19 mouse cellular contexts compared by ENCODE assay signal in genomic region chr4:107553774-107554173, GRCm38 (mm10).
DNase-seq lines count a peak whose midpoint lies in the region; ATAC-seq and TF ChIP-seq lines count a peak whose summit lies in the region.
"Had no signal": no experiment of that assay in that cellular context is flagged by ENCODE, and none has a peak within 500 bp of the region (broad histone marks: within the 10 kb centered on the region; RNA-seq: fewer than 3 reads in every experiment).

No protein-coding gene starts in this region.

- TF ChIP-seq EP300 in CH12.LX (IDR thresholded peaks at IDR 0.05; ENCODE audit: low read length) = peak; percentile 50

- TF ChIP-seq POLR2A in CH12.LX (IDR thresholded peaks at IDR 0.05; ENCODE audit: low read depth, low read length) = no peak
- TF ChIP-seq POLR2A in cerebellum, adult 2 months (IDR thresholded peaks at IDR 0.05; ENCODE audit: borderline replicate concordance, insufficient read depth, low read length) = no peak

- peak; percentile 31; the same call in 1 of the 2 replicates for ATAC-seq in megakaryocyte progenitor cell, adult 5-6 weeks (replicated peaks; ENCODE audit: poor library complexity)
- ATAC-seq: forebrain, postnatal 0 days; lung, postnatal 0 days had no signal

- H3K9me3 ChIP-seq in CH12.LX (replicated peaks; ENCODE audit: low read length) = no peaks in the 10 kb centered on the region
- H3K9me3 ChIP-seq: heart, embryonic 15.5 days; hindbrain, embryonic 12.5 days; limb, embryonic 13.5 days; liver, embryonic 15.5 days; midbrain, embryonic 10.5 days had no signal

- dilution Hi-C loops in CH12.LX (cut with MboI; ENCODE audit: extremely low pct_ligation_motif_present, extremely low pct_unique_long_range_greater_than_20kb, low sequenced_read_pairs) = no loop called here

- no peak for TF ChIP-seq CTCF in CH12.LX (conservative IDR thresholded peaks at IDR 0.05 in 1 of 2, IDR thresholded peaks at IDR 0.05 in 1 of 2; ENCODE audit: low read depth in 2 of 2, low read length in 2 of 2)
- TF ChIP-seq CTCF in cerebellum, adult 2 months (IDR thresholded peaks at IDR 0.05; ENCODE audit: borderline replicate concordance, insufficient read depth, low read depth, low read length) = no peak

- DNase-seq in right cerebral cortex, postnatal 14 days = peak; percentile 1
- DNase-seq in right cerebral cortex, postnatal 36 days (ENCODE audit: low spot score in 2 of 2) = no peak
- DNase-seq in CH12.LX (ENCODE audit: extremely low read depth) = peak; percentile 63
- DNase-seq in brain, adult 2 months (ENCODE audit: low read depth, low spot score) = peak; percentile 40
- DNase-seq in cerebellum, adult 2 months = no peak
- DNase-seq in cerebellum, adult 8-10 months = no peak
- DNase-seq: forebrain, postnatal 0 days; heart, adult 2 months; kidney, adult 9 months; kidney, postnatal 36 days; right cerebral cortex, postnatal 4 days had no signal

- no peaks in the 10 kb centered on the region for H3K36me3 ChIP-seq in CH12.LX (replicated peaks in 1 of 2; ENCODE audit: control insufficient read depth in 1 of 2, insufficient read depth in 1 of 2, low read length in 1 of 2)
- H3K36me3 ChIP-seq: heart, embryonic 15.5 days; hindbrain, embryonic 12.5 days; limb, embryonic 13.5 days; liver, embryonic 15.5 days; midbrain, embryonic 10.5 days had no signal

- no peak overlapping the region for H3K4me3 ChIP-seq in CH12.LX (replicated peaks in 1 of 3; ENCODE audit: low read depth in 2 of 3, low read length in 2 of 3, poor library complexity in 1 of 3)
- no peak overlapping the region for H3K4me3 ChIP-seq in cerebellum, adult 2 months (replicated peaks; ENCODE audit: insufficient read depth, low read depth, low read length)
- H3K4me3 ChIP-seq: gastrocnemius, adult 2 months; heart, adult 2 months; heart, embryonic 15.5 days; hindbrain, embryonic 12.5 days; limb, embryonic 13.5 days; liver, embryonic 15.5 days; midbrain, embryonic 10.5 days had no signal

- in situ Hi-C loops in CH12.LX (cut with MboI; ENCODE audit: low pct_ligation_motif_present, low pct_unique_long_range_greater_than_20kb, low sequenced_read_pairs) = no loop called here

- no peak overlapping the region for H3K27ac ChIP-seq in CH12.LX (ENCODE audit: insufficient read depth, low read depth)
- H3K27ac ChIP-seq in cerebellum, adult 2 months (ENCODE audit: insufficient read depth, low read length) = no peak overlapping the region
- H3K27ac ChIP-seq: gastrocnemius, adult 2 months; heart, adult 2 months; heart, embryonic 15.5 days; hindbrain, embryonic 12.5 days; limb, embryonic 13.5 days; liver, embryonic 15.5 days; midbrain, embryonic 10.5 days had no signal

- H3K9ac ChIP-seq in CH12.LX (ENCODE audit: insufficient read depth, low read depth) = no peak overlapping the region
- H3K9ac ChIP-seq: forebrain, postnatal 0 days; heart, embryonic 15.5 days; hindbrain, embryonic 12.5 days; limb, embryonic 13.5 days; liver, embryonic 15.5 days had no signal

- no peak overlapping the region for H3K4me2 ChIP-seq in CH12.LX (ENCODE audit: insufficient read depth, low read depth, poor library complexity, severe bottlenecking)
- H3K4me2 ChIP-seq: heart, embryonic 15.5 days; hindbrain, embryonic 12.5 days; limb, embryonic 13.5 days; liver, embryonic 15.5 days had no signal

- WGBS in cerebellum, adult 2 months = 79% methylated on average over 5 of the region's 5 CpGs

- H3K4me1 ChIP-seq in CH12.LX (ENCODE audit: control insufficient read depth in 1 of 2, insufficient read depth in 2 of 2) = peaks cover 3 to 11% of the 10 kb centered on the region in 2 experiments; a peak in 2 of 4 replicates
- H3K4me1 ChIP-seq in cerebellum, adult 2 months (ENCODE audit: control insufficient read depth, insufficient read depth, low read length) = no peaks in the 10 kb centered on the region
- H3K4me1 ChIP-seq: liver, embryonic 15.5 days; midbrain, embryonic 10.5 days had no signal

- H3K27me3 ChIP-seq in CH12.LX (replicated peaks) = no peaks in the 10 kb centered on the region
- no peaks in the 10 kb centered on the region; the same call in 1 of the 2 replicates for H3K27me3 ChIP-seq in cerebellum, adult 2 months (ENCODE audit: control insufficient read depth, insufficient read depth, low read length)
- H3K27me3 ChIP-seq: heart, embryonic 15.5 days; hindbrain, embryonic 12.5 days; limb, embryonic 13.5 days; liver, embryonic 15.5 days had no signal

- TF ChIP-seq RAD21 in CH12.LX (IDR thresholded peaks at IDR 0.05; ENCODE audit: low read depth, low read length) = no peak

- H3K79me2 ChIP-seq in CH12.LX (replicated peaks; ENCODE audit: control insufficient read depth, extremely low read depth, insufficient read depth, poor library complexity, severe bottlenecking) = no peaks in the 10 kb centered on the region

TF ChIP-seq in CH12.LX, 34 proteins besides CTCF, POLR2A, EP300 and RAD21:
- TF ChIP-seq JUND (conservative IDR thresholded peaks at IDR 0.05; ENCODE audit: low read depth, low read length) = no peak
- TF ChIP-seq MAFK (IDR thresholded peaks at IDR 0.05; ENCODE audit: insufficient replicate concordance, low read length) = peak; percentile 81; the same call in 1 of the 2 replicates
- TF ChIP-seq IRF4 (IDR thresholded peaks at IDR 0.05; ENCODE audit: low read depth, low read length) = peak; percentile 75
- TF ChIP-seq CHD2 (IDR thresholded peaks at IDR 0.05; ENCODE audit: low read length) = no peak
- peak; percentile 77 for TF ChIP-seq ETS1 (conservative IDR thresholded peaks at IDR 0.05; ENCODE audit: low read depth, low read length)
- no peak for TF ChIP-seq USF1 (IDR thresholded peaks at IDR 0.05; ENCODE audit: low read depth, low read length)
- no peak for TF ChIP-seq SMC3 (IDR thresholded peaks at IDR 0.05; ENCODE audit: low read depth, low read length)
- no peak for TF ChIP-seq UBTF (IDR thresholded peaks at IDR 0.05; ENCODE audit: low read depth, low read length)
- TF ChIP-seq ZC3H11A (IDR thresholded peaks at IDR 0.05; ENCODE audit: low read depth, low read length) = no peak
- no peak for TF ChIP-seq MAZ (IDR thresholded peaks at IDR 0.05; ENCODE audit: low read depth, low read length)
- no peak for TF ChIP-seq MYC (IDR thresholded peaks at IDR 0.05; ENCODE audit: low read depth, low read length)
- no peak for TF ChIP-seq HCFC1 (IDR thresholded peaks at IDR 0.05; ENCODE audit: low read depth, low read length)
- no peak for TF ChIP-seq TCF12 (IDR thresholded peaks at IDR 0.05; ENCODE audit: low read depth, low read length)
- TF ChIP-seq GABPA (IDR thresholded peaks at IDR 0.05; ENCODE audit: insufficient replicate concordance, low read depth, low read length) = no peak
- no peak for TF ChIP-seq PAX5 (IDR thresholded peaks at IDR 0.05; ENCODE audit: low read length)
- TF ChIP-seq CHD1 (IDR thresholded peaks at IDR 0.05; ENCODE audit: low read depth, low read length) = no peak
- TF ChIP-seq SIN3A (IDR thresholded peaks at IDR 0.05; ENCODE audit: low read length) = no peak
- no peak for TF ChIP-seq ZMIZ1 (IDR thresholded peaks at IDR 0.05; ENCODE audit: low read depth, low read length)
- no peak for TF ChIP-seq KAT2A (IDR thresholded peaks at IDR 0.05; ENCODE audit: insufficient replicate concordance, low read length)
- TF ChIP-seq NRF1 (IDR thresholded peaks at IDR 0.05; ENCODE audit: low read depth, low read length) = no peak
- TF ChIP-seq ZKSCAN1 (IDR thresholded peaks at IDR 0.05; ENCODE audit: borderline replicate concordance, low read depth, low read length) = no peak
- TF ChIP-seq MEF2A (IDR thresholded peaks at IDR 0.05; ENCODE audit: borderline replicate concordance, low read depth, low read length) = no peak
- no peak for TF ChIP-seq TBP (conservative IDR thresholded peaks at IDR 0.05; ENCODE audit: low read depth, low read length)
- no peak for TF ChIP-seq JUN (IDR thresholded peaks at IDR 0.05; ENCODE audit: insufficient read depth, low read depth, low read length)
- no peak for TF ChIP-seq MAX (IDR thresholded peaks at IDR 0.05; ENCODE audit: low read length)
- no peak for TF ChIP-seq ELF1 (IDR thresholded peaks at IDR 0.05; ENCODE audit: low read depth, low read length)
- TF ChIP-seq E2F4 (IDR thresholded peaks at IDR 0.05; ENCODE audit: insufficient replicate concordance, low read depth, low read length) = no peak
- TF ChIP-seq ZNF384 (IDR thresholded peaks at IDR 0.05; ENCODE audit: low read depth, low read length) = no peak
- no peak for TF ChIP-seq USF2 (conservative IDR thresholded peaks at IDR 0.05; ENCODE audit: low read depth, low read length)
- peak; percentile 90 for TF ChIP-seq BHLHE40 (IDR thresholded peaks at IDR 0.05; ENCODE audit: low read depth, low read length)
- TF ChIP-seq POLR2AphosphoS2 (IDR thresholded peaks at IDR 0.05; ENCODE audit: low read depth, low read length) = no peak
- TF ChIP-seq NELFE (IDR thresholded peaks at IDR 0.05; ENCODE audit: low read depth, low read length) = no peak
- TF ChIP-seq MXI1 (IDR thresholded peaks at IDR 0.05; ENCODE audit: low read depth, low read length) = no peak
- no peak for TF ChIP-seq RCOR1 (conservative IDR thresholded peaks at IDR 0.05; ENCODE audit: low read depth, low read length)
TF ChIP-seq in CH12.LX: peak in this region for 4.

Comparison
In these comparisons a context has a peak if more than half of its experiments do, and no peak if none do; other contexts are left out.
1. DNase-seq: peak in right cerebral cortex, postnatal 14 days (single experiment), CH12.LX (single experiment) and brain, adult 2 months (single experiment); none in right cerebral cortex, postnatal 36 days (0 of 2), cerebellum, adult 2 months (0 of 2) and cerebellum, adult 8-10 months (single experiment).